Mouse (Mus musculus): Measurements from ENCODE around the gene Rnf220.

Rnf220 gene

DNA sequence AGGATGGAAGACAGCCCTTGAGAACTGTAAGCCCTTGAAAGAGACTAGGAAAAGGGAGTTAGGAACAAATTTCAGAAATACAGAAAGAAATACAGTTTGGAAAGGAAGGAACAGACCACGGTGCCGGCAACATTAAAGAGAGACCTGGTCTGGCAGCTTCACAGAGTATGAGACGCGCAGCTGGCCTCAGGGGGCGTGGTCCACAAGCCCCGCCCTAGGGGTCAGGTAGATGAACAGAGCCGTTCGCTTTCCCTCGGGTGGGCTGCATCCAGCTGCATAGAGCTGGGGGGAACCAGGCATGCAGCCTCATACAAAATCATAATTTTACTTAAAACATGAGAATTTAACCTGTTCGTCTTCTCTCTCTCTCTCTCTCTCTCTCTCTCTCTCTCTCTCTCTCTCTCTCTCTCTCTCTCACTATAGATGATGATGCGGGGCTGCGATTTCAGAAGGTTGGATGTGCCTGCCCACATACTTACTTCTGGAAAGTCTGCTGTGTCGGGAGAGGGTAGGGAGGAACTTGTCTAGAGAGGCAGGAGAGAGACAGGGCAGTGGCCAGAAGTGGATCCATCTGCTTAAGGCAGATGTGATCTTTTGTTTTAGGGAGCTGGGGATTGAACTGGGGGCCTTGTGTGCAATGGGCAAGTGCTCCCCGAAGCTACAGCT, 59.7 kb downstream of the Rnf220 start:
- ATAC-seq (ENCODE audit: low TSS enrichment), result no peak

DNA sequence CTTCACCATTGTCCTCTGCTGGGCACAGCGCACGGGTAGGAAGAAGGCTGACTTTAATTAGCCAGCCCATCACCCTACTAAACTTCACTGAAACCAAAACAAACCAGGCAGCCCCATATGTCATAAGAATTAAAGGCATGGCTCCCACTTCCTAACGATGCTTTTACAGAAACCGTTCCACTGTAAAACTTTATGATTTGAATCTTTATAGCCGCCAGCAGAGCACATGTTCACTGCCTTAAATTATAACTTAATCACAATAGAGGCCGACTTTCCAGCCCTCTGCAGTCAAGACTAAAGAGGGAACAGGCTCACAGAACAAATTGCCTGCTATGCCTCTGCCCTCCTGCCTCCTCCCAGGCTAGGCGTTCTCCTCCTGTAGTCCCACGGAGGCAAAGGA, 62.5 kb downstream of the Rnf220 start:
- ATAC-seq (ENCODE audit: low TSS enrichment), result no peak

DNA sequence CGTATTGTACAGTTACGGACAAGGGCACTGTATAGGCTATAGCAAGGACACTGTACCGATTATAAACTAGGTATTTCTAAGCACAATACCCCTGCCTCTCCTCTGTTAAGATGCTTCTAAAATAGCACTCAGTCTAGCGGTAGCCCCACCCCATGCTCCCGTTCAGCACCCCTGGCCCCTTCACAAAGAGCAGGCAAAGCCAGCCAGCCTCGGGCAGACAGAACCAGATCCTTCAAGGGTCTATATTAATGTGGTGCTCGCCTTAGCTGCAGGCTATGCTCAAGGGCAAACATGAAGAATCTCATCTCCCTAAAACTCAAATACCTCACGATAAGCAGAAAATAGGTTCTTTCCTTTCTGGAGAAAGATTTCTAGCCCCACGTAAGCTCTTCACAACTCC, 67.2 kb downstream of the Rnf220 start:
- ATAC-seq (ENCODE audit: low TSS enrichment), result no peak

DNA sequence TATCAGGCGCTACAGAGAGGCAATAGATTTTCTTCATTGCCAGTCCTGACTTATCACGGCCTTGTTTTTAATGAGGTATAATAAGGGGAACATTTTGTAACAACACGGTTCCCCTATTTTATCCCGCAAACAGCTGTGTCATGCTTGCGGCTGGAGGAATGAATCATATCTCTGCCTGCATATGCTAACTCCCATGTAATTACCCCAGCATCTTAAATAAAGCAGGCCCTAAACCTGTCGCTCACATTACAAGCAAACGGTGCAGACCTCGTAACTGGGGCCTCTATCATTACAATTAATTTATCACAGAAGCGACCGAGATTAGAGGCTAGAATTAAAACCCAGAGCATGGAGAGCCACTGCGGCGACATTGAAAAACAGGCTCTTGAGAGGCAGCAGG, 69.3 kb downstream of the Rnf220 start:
- ATAC-seq (ENCODE audit: low TSS enrichment), result no peak

DNA sequence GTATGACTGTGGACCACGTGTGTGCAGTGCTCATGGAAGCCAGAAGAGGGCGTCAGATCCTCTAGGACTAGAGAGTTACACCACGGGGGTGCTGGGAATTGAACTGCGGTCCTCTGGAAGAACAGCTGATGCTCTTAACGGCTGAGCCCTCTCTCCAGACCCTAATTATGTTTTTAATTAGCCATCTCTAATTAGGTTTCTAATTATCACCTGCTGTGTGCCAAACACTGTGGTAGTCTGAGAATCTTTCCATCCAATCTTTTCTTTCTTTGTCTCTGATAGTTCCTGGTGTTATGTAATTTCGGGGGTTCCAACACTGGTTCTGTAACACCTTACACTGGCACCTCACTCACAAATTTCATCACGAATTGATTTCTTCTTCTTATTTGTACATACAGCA, 75.8 kb downstream of the Rnf220 start:
- ATAC-seq (ENCODE audit: low TSS enrichment), result no peak

DNA sequence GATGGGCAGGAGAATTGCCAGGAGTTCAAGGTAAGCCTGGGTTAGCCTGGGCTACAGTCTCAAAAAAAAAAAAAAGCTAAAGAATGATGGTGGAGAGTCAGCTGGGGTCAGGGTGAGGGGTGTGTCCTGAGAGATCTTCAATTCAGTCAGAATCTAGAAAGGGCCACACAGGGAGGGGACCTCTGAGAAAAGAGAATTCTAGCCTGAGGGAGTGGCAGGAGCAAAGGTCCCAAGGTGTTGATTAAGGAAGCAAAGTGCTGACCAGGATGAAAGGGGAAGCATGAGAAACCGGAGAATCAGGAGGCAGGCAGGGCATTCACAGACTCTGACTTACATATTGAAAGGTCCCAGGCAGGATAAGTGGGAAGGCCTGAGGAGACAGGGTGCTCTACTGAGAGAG, 80.0 kb downstream of the Rnf220 start:
- no peak for ATAC-seq (ENCODE audit: low TSS enrichment)

DNA sequence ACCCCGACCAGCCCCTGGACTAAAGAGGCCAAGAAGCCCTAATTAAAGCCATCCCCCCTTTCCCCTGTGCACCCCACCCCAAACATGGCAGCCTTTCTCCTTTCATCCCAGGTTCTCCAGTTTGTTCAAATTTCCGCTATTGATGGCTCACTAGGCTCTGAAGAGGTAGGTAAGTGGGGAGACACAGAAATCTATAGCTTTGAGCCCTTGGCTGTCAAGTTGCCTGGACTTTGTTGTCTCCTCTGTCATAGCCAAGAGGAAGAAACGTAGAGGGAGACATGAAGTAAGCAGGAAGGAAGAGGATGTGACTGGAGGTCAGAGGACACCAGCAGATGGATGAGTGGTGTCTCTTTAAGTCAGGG, 86.8 kb downstream of the Rnf220 start:
- ATAC-seq (ENCODE audit: low TSS enrichment), result no peak

DNA sequence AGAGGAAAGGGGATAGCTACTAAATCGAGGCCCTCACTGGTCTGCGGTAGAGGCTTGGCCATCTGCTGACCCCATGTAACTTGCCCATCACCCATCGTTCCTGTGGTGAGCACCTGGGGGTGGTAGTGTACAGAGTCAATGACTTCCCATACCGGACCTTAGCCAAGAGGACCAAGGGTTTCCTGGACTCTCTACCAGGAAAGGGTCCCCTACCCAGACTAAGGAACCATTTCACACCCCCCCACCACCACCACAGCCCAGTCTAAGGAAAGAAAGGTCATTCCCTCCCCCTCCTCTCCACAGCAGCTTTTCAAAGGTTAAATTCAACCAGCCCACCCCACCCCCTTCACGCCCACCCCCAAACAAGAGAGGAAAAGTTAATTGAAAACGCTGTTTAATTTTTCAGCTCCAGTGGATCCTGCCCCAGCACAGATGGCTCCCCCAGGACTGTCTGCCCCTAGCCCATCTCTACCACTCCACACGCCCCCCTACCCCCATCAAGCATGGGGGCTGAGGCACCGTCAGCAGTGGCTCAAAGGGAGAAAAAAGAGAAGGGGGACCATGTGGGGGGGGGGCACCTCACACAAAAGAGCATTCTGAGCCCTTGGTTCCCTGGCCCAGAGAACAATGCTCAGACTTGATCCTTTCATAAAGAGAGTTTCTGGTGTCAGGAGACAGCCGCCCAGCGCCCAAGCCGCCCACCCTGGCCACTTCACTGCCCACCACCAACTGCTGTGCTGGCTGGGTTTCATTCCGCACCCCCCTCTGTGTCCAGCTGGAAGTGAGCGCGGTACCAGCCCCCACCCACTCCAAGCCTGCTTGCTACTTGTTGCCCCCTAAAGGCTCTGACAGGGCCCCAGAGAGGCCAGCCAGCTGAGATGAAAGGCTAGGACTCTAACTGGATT, 87.5 kb downstream of the Rnf220 start:
- ATAC-seq (ENCODE audit: low TSS enrichment), result peak; percentile 52; the same call in 1 of the 2 replicates

DNA sequence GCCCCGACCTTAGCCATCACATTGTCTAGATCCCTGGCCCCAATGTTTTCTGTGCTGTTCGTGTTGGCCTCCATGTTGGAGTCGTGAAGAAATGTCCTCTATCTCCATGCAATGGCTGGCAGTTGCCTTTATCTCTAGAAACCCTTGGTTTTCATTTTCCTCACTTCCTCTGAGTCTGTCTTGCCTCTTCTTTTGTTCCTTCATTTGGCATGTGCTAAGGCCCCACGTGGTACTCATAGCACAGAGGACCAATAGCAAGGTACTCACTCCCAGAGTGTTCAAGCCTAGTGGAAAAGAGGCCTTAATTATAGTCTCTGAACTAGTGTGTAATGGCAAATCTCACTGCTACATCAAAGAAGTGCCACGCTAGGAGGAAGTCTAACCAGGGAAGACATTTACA, 88.9 kb downstream of the Rnf220 start:
- ATAC-seq (ENCODE audit: low TSS enrichment), result no peak

DNA sequence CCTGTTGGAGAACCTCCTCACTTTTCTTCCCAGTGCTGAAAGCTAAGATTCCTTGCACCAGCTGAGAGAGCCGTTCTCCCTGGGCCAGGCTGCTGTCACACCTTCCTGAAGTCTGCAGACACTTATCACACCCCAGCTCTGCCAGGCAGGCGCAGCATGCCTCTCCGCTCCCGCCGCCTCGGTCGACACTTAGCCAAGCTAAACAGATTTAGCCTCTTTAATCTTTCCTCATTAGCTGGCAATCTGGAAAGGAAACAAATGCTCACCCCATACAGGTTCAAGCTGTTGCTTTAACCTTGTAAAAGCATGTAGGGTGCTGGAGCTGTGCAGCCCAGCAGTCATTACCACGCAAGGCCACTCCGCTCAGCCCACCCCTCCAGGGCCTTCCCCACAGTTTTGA, 90.9 kb downstream of the Rnf220 start:
- ATAC-seq (ENCODE audit: low TSS enrichment), result no peak

DNA sequence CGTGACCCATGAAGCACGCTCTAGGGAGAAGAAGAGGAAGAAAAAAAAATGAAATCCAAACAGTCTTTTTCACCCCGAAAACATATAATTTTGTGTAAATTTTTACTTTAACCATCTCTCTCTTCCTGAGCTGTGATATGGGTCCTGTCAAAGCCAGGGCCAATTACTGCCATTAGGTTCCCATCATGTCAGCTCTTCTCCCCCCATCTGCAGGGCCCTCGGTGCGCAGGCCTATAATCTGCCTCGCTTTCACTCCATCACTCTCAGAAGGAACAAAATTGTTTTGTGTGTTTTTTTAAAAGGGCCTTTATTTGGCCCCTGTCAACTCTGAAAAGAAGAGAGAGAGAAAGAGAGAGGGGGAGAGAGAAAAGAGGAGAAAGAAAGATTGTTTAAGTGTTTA, 91.6 kb downstream of the Rnf220 start:
- no peak for ATAC-seq (ENCODE audit: low TSS enrichment)

DNA sequence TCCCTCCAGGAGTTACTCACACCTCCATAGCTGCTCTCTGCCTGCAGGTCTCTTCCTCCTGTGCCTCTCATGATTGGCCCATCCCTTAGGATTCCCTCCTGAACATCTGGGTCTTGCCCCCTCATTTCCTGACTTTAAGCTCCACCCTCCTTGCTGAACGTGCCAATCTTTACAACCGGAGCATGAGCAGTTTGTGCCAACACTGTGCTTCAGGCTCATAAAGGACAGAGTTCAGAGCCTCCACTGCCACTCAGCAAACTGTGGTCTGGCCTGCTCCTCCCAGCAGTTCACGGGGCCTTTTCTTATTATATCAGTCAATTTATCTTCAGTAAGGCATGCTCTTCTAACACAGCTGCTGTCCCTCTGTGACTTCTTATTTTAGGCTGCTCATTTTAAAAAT, 93.4 kb downstream of the Rnf220 start:
- no peak for ATAC-seq (ENCODE audit: low TSS enrichment)

DNA sequence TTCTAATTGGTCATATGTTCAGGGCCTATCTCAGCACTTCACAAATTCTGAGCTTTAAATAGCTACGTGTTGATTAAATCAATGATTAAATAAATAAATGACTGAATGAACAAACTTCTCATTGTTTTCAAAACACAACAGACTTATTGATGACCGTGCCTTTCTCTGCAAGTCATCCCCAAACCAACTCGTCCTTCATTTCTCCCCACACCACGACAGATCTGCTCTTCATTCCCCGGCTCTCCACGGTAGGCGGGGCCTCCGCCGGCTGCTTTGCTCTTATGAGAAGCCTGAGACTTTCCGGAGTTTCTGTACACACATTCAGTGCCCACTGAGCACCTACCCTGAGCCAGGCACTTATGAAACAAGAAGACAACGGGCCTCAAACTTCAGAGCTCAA, 99.7 kb downstream of the Rnf220 start:
- no peak for ATAC-seq (ENCODE audit: low TSS enrichment)

DNA sequence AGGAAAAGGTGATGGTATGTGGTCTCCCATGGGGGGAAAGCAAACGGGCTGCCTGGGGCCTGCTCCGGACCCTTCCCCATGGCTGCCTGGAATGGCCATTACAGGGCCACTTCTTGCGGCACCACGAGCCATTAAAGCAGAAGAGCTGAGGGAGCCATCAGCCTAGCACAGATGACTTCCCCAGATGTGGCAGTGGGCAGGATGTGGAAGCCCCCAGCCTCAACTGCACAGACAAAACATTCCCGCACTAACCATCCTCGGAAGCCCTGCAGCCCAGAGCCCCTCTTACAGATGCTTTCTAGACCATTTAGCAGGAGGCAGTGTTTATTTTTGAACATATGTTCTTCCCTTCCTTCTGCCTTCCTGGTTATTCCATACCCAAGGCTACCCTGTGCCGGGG, 103.8 kb downstream of the Rnf220 start:
- no peak for ATAC-seq (ENCODE audit: low TSS enrichment)

DNA sequence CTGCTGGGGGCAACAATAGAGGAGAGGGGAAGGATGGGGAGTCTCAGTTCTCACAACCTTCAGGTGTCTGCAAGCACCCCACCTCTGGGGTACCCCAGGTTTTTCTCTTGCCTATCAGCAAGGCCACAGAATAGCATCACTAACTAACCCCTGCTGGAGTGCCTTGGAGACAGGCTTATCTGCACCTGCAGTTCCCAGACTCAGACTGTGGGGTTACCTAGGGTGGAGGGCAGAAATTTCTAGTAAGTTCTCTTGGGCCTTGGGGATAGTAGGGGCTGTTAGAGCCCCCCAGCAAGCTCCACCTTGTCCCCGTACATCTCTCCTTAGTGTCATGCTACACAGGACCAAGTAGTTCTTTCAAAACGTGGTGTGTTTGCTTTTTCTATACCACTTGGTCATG, 104.5 kb downstream of the Rnf220 start:
- ATAC-seq (ENCODE audit: low TSS enrichment), result no peak

DNA sequence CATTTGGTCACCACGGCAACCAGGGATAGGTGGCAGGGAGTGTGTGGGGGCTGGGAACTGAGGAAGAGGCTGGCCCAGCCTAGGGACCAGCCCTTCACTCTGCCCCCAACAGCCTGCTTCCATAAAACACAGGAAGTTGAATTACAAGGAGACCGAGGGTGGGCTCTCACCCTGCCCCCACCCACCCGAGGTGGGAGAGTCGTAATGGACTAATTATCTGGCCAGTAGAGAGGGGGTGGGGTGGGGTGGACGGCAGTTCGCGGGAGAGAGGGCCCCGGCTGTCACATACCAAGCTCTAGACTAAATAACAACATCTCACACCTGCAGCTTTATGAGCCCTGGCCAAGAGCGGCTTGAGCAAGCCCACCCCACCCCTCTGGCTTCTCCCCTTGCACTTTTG, 104.9 kb downstream of the Rnf220 start:
- ATAC-seq (ENCODE audit: low TSS enrichment), result no peak

DNA sequence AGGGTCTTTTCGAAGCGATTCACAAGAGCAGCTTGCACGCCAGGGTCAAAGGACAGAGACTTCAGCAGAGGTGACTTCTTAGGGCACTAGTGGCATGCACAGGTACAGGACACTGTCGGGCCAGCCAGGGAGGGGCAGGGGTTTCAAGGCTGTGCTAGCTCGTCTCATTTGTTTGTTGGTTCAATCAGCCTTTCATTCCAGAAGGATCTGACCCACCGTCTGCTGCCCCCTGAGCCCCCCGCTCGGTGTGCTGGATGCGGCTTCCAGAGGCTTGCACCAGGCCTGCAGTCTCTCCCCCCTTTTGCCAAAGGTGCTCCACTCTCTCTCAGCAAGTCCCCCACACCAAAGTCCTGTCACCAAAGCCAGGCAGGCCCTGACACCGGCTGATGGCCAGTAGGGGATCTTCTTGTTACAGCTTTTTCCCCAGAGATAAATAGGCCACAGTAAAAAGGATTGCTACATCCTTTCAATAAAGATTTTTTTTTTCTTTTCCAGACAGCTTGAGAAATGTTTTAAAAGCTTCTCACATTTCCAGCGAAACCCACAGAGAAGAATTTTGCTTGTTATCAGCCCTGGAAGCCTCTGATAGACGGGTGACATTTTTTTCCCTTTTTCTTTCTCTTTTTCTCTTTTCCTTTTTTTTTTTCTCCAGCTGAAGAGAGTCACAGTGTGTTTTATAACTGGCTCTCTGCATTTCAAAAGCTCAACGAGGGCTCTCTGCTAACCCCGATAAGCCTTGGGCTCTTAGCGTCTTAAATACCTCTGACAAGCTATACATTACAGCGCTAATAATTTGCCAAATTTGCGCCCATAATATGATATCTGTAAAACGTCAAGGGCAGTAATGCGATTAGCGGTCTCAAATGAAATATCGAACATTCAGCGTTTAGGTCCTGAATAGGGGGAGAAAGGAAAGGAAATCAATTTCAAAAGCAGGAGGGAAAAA, 105.7 kb downstream of the Rnf220 start:
- no peak for ATAC-seq (ENCODE audit: low TSS enrichment)

DNA sequence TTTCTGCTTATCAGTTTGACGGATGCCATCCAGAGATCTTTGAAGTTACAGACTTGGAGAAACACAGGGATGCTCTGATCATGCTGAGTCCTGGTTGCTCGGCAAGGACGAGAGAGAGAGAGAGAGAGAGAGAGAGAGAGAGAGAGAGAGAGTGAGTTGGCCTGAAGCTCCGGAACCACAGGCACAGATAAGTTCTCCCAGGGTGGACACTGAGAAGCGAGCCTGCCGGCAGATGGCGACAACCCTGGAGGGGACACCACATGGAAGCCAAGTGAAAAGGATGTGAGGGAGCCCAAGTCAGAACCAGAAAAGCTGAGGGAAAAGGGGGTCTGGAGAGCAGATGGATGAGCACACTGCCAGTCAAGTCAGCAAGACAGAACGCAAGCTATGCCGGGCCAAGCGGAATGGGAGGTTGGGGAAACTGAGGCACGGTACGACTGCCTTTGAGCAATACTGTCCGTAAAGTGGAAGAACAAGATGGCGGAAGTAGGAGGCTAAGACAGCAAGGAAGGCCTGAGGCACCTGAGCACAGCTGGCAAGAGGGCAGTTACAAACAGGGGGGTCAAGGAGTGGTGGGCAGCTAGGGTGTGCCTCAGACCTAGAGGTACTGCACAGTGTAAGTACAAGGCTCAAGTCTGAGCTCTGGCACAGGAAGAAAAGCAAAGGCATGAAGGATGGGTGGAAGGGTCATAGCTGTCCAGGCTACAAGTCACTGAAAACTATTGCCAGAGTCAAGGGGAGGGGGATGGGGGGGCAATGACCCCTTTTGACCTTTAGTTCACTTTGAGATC, 107.4 kb downstream of the Rnf220 start:
- no peak for ATAC-seq (ENCODE audit: low TSS enrichment)

DNA sequence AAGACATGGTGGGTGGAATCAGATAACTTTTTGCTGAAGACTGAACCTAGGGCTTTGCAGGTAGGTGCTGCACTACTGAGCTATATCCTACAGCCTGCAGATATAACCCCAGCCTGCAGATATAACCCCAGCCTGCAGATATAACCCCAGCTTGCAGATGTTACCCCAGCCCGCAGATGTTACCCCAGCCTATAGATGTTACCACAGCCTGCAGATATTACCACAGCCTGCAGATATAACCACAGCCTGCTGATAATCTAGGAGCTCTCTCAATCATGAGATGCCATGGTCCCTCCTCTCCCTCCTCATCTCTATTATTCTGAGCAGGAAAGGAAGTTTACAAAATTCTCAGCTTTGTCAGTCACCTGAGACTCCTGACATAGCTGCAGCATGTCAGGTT, 111.6 kb downstream of the Rnf220 start:
- no peak for ATAC-seq (ENCODE audit: low TSS enrichment)

DNA sequence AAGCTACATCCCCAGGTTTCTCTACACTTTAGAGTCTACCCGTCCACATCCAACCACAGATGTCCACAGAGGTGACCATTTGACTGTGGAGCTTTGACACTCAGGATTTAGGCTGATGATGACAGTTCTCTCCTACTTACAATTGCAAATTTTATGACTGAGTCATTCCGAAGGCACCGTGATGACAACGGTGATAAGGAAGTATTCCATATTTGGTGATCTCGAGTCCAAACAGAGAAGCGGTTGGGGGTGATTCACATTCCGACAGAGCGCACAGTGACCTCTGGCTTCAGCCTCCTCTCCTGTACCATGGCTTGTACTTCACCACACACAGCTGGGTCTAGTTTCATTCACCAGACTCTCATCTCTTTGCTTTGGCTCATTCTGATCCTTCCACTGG, 115.0 kb downstream of the Rnf220 start:
- ATAC-seq (ENCODE audit: low TSS enrichment), result no peak

DNA sequence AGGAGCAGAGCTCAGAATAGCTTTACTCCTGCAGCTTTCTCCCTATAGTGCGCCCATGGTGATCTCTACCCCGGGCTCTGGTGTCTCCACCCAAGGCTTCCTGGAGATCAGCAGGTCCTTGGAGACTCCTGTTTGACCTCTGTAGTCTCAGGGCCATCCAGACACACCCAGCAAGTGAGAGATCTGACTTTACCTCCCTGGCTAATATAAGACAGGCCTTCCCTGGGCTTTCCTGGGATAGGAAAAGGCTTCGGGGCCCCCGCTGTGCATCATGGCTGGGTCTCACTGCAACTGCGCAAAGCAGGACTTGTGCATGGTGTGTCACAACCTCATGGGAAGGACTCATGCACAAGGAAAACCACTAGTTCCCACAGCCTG, 116.3 kb downstream of the Rnf220 start:
- ATAC-seq (ENCODE audit: low TSS enrichment), result no peak
